Mouse (Mus musculus): ENCODE results near the gene Jak1.

DNA sequence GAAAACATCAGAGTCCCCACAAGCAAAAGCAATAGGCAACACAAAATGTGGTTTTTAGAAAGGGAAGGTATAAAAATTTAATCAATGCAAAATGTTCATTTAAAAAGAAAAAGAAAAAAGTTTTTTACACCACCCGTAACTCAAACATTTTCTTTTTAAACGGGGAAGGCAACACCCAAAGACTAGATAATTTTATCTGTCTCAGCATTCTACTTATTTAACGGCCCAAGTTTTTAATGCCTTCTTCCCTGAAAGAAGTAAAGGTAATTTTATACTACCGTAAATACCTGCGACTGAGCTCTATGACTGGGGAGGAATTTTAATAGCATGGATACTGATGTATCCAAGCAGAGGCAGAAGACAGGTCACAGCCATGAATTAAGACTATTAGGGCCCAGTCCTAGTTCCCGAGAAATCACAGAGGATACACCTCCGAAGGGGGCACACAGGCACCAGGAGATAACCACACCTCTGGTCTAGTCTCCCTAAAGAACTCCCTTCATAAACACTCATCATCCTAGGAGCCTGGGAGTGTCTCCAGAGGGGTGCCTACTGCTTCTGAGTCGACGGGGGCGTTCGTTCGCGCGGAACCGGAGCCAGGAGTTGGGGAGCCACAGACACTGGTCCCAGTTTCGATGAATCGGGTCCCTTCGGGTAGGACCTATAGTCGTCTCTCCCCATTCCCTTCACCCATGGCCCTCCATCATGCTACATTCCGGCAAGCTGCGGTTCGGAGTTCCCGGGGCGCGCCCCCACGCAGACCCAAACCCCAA is 928 bp downstream of the Jak1 start:
- TF ChIP-seq CTCF (conservative IDR thresholded peaks at IDR 0.05; ENCODE audit: low read length) (no peak), NANOG (IDR thresholded peaks at IDR 0.05; ENCODE audit: borderline replicate concordance, low read length) (no peak), POU5F1 (IDR thresholded peaks at IDR 0.05; ENCODE audit: borderline replicate concordance, low read length) (no peak)

Measured in E14TG2a.4 (cell line).